Mouse (Mus musculus) limb, embryonic 14.5 days (tissue): ENCODE data around the gene Rer1. TPM values are rescaled to one million over a fixed set of nuclear protein-coding genes. Genes with fewer than 3 reads are reported as not detected.
A peak's percentile ranks its signal among the peaks of the same experiment; 100 is the strongest.

Experiments used
- ATAC-seq: fragments of 200-750 bp; cut with Nextera tagmentation; 2 replicates; pipeline ENCODE4 v1.8.0; 2017; ENCODE audit warnings: low read depth, moderate number of reproducible peaks, moderate TSS enrichment; ENCODE audit not compliant: low FRiP score
- DNase-seq: peaks from one replicate; pipeline ENCODE4 v3.0.0-alpha.2; 2015; ENCODE audit warnings: low spot score
- H3K27ac ChIP-seq: fragments of 300-500 bp; sonication (generic); replicated peaks from 2 replicates; pipeline ENCODE4 v1.5.1; 2014; ENCODE audit warnings: low read depth, mild to moderate bottlenecking, low read length, moderate library complexity, mixed read lengths
- H3K27me3 ChIP-seq: fragments of 300-500 bp; sonication (generic); 2 replicates; pipeline ENCODE4 v1.6.1; 2014; ENCODE audit warnings: low read length, mixed read lengths; ENCODE audit not compliant: control insufficient read depth, insufficient read depth
- H3K36me3 ChIP-seq: fragments of 300-500 bp; sonication (generic); 2 replicates; pipeline ENCODE4 v1.6.1; 2014; ENCODE audit warnings: mild to moderate bottlenecking, low read length, moderate library complexity, mixed read lengths; ENCODE audit not compliant: control insufficient read depth, insufficient read depth
- H3K4me1 ChIP-seq: fragments of 300-500 bp; sonication (generic); 2 replicates; pipeline ENCODE4 v1.6.1; 2014; ENCODE audit warnings: antibody characterized with exemption, low read length, mixed read lengths; ENCODE audit not compliant: control insufficient read depth, insufficient read depth
- H3K4me2 ChIP-seq: fragments of 300-500 bp; sonication (generic); replicated peaks from 2 replicates; pipeline ENCODE4 v1.6.1; 2014; ENCODE audit warnings: low read depth, mild to moderate bottlenecking, low read length, moderate library complexity; ENCODE audit not compliant: severe bottlenecking
- H3K4me3 ChIP-seq: fragments of 300-500 bp; sonication (generic); replicated peaks from 2 replicates; pipeline ENCODE4 v1.5.1; 2014; ENCODE audit warnings: low read length
- H3K9ac ChIP-seq: fragments of 300-500 bp; sonication (generic); 2 replicates; pipeline ENCODE4 v1.6.1; 2014; ENCODE audit warnings: mild to moderate bottlenecking, low read depth, low read length, moderate library complexity; ENCODE audit not compliant: severe bottlenecking
- H3K9me3 ChIP-seq: fragments of 300-500 bp; sonication (generic); 2 replicates; pipeline ENCODE4 v1.6.1; 2016; ENCODE audit warnings: low read length; ENCODE audit not compliant: control insufficient read depth
- POLR2A ChIP-seq: fragments of 200-500 bp; IDR thresholded peaks from 2 replicates; pipeline ENCODE4 v1.8.0; 2012; ENCODE audit warnings: inconsistent platforms, mild to moderate bottlenecking, moderate library complexity, borderline replicate concordance; ENCODE audit not compliant: insufficient read depth, insufficient read length; ENCODE audit errors: extremely low read depth
- WGBS: fragments of 180-500 bp; shearing (Covaris S2); extraction: QIAGEN DNeasy Blood & Tissue Kit; methylation state at CpG from one replicate; pipeline ENCODE4 v1.1.7; 2014; 5-methylcytosine and 5-hydroxymethylcytosine counted together
- polyA plus RNA-seq, 2 experiments: library from polyadenylated mRNA; depleted of rRNA in 1 of 2; stranded (reverse) in 1 of 2; unstranded in 1 of 2; fragments of >200 nt; fragmentation: Nextera tagmentation in 1 of 2; extraction: Ambion mirVana in 1 of 2; gene quantifications; 2 replicates each; pipeline versions ENCODE4 v1.2.1 to v1.2.3; 2012 to 2014

Gene Rer1
- polyA plus RNA-seq, 2 experiments: 129 to 175 TPM

- TF ChIP-seq POLR2A: no peak
- no peak overlapping the region for H3K4me2 ChIP-seq
- WGBS: 42% methylated on average over 14 of the region's 14 CpGs
- H3K27me3 ChIP-seq: no peaks in the 10 kb centered on the region
- H3K36me3 ChIP-seq: no peaks in the 10 kb centered on the region
- peak overlapping the region; percentile 13; the same call in 1 of the 2 replicates for H3K9ac ChIP-seq
- no peak overlapping the region for H3K4me3 ChIP-seq
- H3K4me1 ChIP-seq: peaks cover 46% of the 10 kb centered on the region
- no peaks in the 10 kb centered on the region for H3K9me3 ChIP-seq
- peak overlapping the region; percentile 76 for H3K27ac ChIP-seq
- ATAC-seq: no peak; the same call in 1 of the 2 replicates
- peak; percentile 82 for DNase-seq
Measured at GRCm38 (mm10) chr4:155129996-155130395, 43.8 kb upstream of the Rer1 start.

GRCm38 (mm10) chr4:155129132-155129917 lies 43.1 kb upstream of the Rer1 start:
- peak overlapping the region; percentile 13; the same call in 1 of the 2 replicates for H3K9ac ChIP-seq
- H3K27ac ChIP-seq: peak overlapping the region; percentile 76
- no peak overlapping the region for H3K4me2 ChIP-seq
- no peak overlapping the region for H3K4me3 ChIP-seq
- DNase-seq (no peak), ATAC-seq (no peak)
- H3K9me3 ChIP-seq: no peaks in the 10 kb centered on the region
- no peaks in the 10 kb centered on the region for H3K36me3 ChIP-seq
- H3K4me1 ChIP-seq: peaks cover 45% of the 10 kb centered on the region
- WGBS: 88% methylated on average over 10 of the region's 10 CpGs
- TF ChIP-seq POLR2A: no peak
- no peaks in the 10 kb centered on the region for H3K27me3 ChIP-seq

DNA sequence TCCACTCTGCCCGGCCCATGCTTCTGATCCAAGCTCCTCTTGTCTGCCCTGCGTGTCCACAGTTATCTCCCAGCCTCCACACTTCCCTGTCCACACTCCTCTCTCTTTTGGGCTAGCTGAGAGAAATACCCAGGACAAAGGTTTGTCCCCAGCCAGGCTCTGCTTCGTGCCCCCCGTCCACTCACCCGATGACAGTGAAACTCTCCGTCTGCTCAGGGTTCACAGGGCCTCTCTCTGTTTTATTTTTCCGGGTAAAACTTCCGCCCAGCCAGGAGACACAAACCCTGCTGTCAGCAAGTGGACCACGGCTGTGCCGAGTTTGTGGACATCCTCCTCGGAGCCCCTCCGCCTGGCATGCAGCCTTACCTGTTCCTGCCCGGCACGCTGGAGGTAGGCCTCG lies 42.2 kb upstream of the Rer1 start:
- Histone ChIP-seq H3K4me3 (no peak overlapping the region), H3K9ac (no peak overlapping the region), H3K4me2 (no peak overlapping the region), H3K27me3 (no peaks in the 10 kb centered on the region), H3K4me1 (peaks cover 39% of the 10 kb centered on the region), H3K36me3 (no peaks in the 10 kb centered on the region), H3K9me3 (no peaks in the 10 kb centered on the region), H3K27ac (no peak overlapping the region)
- ATAC-seq (no peak), DNase-seq (no peak)
- no peak for TF ChIP-seq POLR2A
- WGBS: 85% methylated on average over 15 of the region's 15 CpGs

GRCm38 (mm10) chr4:155126602-155127372 lies 40.6 kb upstream of the Rer1 start:
- Histone ChIP-seq H3K4me1 (peaks cover 50% of the 10 kb centered on the region), H3K4me3 (no peak overlapping the region), H3K9me3 (no peaks in the 10 kb centered on the region), H3K27me3 (no peaks in the 10 kb centered on the region), H3K9ac (no peak overlapping the region), H3K4me2 (no peak overlapping the region), H3K36me3 (no peaks in the 10 kb centered on the region), H3K27ac (no peak overlapping the region)
- DNase-seq (no peak), ATAC-seq (no peak)
- TF ChIP-seq POLR2A: no peak
- WGBS: 64% methylated on average over 7 of the region's 7 CpGs

DNA sequence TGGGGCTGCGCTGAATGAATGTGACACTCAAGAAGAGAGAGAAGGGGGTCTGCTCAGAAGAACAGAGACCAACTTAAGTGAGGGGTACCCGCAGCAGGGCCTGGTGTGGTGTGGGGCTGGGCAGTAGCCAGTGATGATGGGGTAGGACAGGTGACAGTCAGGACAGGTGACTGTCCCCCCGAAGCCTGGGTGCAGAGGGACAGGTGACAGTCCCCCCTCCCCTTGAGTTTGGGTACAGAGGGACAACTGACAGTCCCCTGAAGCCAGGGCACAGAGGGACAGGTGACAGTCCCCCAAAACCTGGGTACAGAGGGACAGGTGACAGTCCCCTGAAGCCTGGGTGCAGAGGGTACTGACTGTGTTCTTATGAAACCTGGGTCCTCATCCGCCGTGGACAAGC lies 40.0 kb upstream of the Rer1 start:
- 85% methylated on average over 5 of the region's 5 CpGs for WGBS
- peaks cover 56% of the 10 kb centered on the region for H3K4me1 ChIP-seq
- no peaks in the 10 kb centered on the region for H3K9me3 ChIP-seq
- DNase-seq (no peak), ATAC-seq (no peak)
- no peak overlapping the region for H3K4me3 ChIP-seq
- no peaks in the 10 kb centered on the region for H3K27me3 ChIP-seq
- H3K27ac ChIP-seq: no peak overlapping the region
- TF ChIP-seq POLR2A: no peak
- H3K9ac ChIP-seq: no peak overlapping the region
- H3K36me3 ChIP-seq: no peaks in the 10 kb centered on the region
- H3K4me2 ChIP-seq: no peak overlapping the region
